Mouse (Mus musculus) midbrain, embryonic 16.5 days (tissue): ENCODE data around the gene Trim27. TPM values are rescaled to one million over a fixed set of nuclear protein-coding genes. Genes with fewer than 3 reads are reported as not detected.

ENCODE experiments used
- ATAC-seq: fragments of 200-750 bp; cut with Nextera tagmentation; 2 replicates; pipeline ENCODE4 v1.8.0; 2017; ENCODE audit warnings: moderate TSS enrichment
- H3K27ac ChIP-seq: fragments of 300-500 bp; sonication (generic); 2 replicates; pipeline ENCODE4 v1.5.1; 2014; ENCODE audit warnings: mild to moderate bottlenecking, low read length, mixed read lengths
- H3K27me3 ChIP-seq: fragments of 300-500 bp; sonication (generic); 2 replicates; pipeline ENCODE4 v1.6.1; 2014; ENCODE audit warnings: low read depth, low read length, mixed read lengths; ENCODE audit not compliant: control insufficient read depth, insufficient read depth
- H3K36me3 ChIP-seq: fragments of 300-500 bp; sonication (generic); 2 replicates; pipeline ENCODE4 v1.6.1; 2014; ENCODE audit warnings: mild to moderate bottlenecking, low read length, moderate library complexity, mixed read lengths; ENCODE audit not compliant: control insufficient read depth, insufficient read depth
- H3K4me1 ChIP-seq: fragments of 300-500 bp; sonication (generic); 2 replicates; pipeline ENCODE4 v1.6.1; 2014; ENCODE audit warnings: mild to moderate bottlenecking, low read length, mixed read lengths; ENCODE audit not compliant: control insufficient read depth, insufficient read depth
- H3K4me2 ChIP-seq: fragments of 300-500 bp; sonication (generic); 2 replicates; pipeline ENCODE4 v1.6.1; 2014; ENCODE audit warnings: mild to moderate bottlenecking, low read length, mixed read lengths
- H3K4me3 ChIP-seq: fragments of 300-500 bp; sonication (generic); 2 replicates; pipeline ENCODE4 v1.5.1; 2014; ENCODE audit warnings: low read depth, mild to moderate bottlenecking, low read length, moderate library complexity, mixed read lengths
- H3K9ac ChIP-seq: fragments of 300-500 bp; sonication (generic); 2 replicates; pipeline ENCODE4 v1.6.1; 2014; ENCODE audit warnings: low read depth, low read length, mixed read lengths
- H3K9me3 ChIP-seq: fragments of 300-500 bp; sonication (generic); replicated peaks from 2 replicates; pipeline ENCODE4 v1.6.1; 2014; ENCODE audit warnings: mild to moderate bottlenecking, low read length, mixed read lengths; ENCODE audit not compliant: control insufficient read depth, poor library complexity, severe bottlenecking
- WGBS: fragments of 180-500 bp; shearing (Covaris S2); extraction: QIAGEN DNeasy Blood & Tissue Kit; methylation state at CpG from one replicate; pipeline ENCODE4 v1.1.7; 2014; 5-methylcytosine and 5-hydroxymethylcytosine counted together
- polyA plus RNA-seq: library from polyadenylated mRNA; unstranded; fragments of >200 nt; fragmentation: Nextera tagmentation; extraction: Ambion mirVana; gene quantifications from 2 replicates; pipeline ENCODE4 v1.2.1, GENCODE M21; 2015

The Trim27 gene
- polyA plus RNA-seq, 1 experiment from 2014 or later: 70.6 TPM

- 86% methylated on average over 5 of the region's 5 CpGs for WGBS
- ATAC-seq: no peak
- peaks cover 2% of the 10 kb centered on the region for H3K4me1 ChIP-seq
Observed at GRCm38 (mm10) chr13:21197721-21198120, 18.5 kb downstream of the Trim27 start.

DNA sequence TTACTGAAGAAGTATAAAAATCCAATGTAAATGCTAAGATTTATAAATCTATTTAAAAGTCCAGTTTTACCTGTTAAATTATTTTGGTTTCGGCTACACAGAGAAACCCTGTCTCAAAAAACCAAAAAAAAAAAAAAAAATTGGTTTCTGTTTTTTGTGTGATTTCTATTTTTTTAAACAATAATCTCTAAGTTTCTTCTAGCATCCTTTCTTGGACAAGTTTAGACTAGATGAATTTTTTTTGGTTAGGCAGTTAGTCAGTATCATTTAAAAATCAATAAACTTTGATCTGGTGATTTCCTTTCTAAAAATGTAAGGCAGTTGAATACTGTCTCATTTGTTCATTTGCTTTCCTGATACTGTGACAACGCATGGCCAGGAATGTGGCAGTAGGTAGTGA lies 19.1 kb downstream of the Trim27 start:
- WGBS: 63% methylated on average over 2 of the region's 2 CpGs
- H3K9ac ChIP-seq: no peak overlapping the region
- no peaks in the 10 kb centered on the region for H3K27me3 ChIP-seq
- no peak overlapping the region for H3K4me2 ChIP-seq
- no peaks in the 10 kb centered on the region; the same call in 1 of the 2 replicates for H3K36me3 ChIP-seq
- no peak overlapping the region for H3K4me3 ChIP-seq
- no peak for ATAC-seq
- peaks cover 2% of the 10 kb centered on the region for H3K4me1 ChIP-seq
- no peaks in the 10 kb centered on the region for H3K9me3 ChIP-seq
- H3K27ac ChIP-seq: no peak overlapping the region

More at GRCm38 (mm10) chr13:21197721-21198120, 18.5 kb downstream of the Trim27 start:
- Histone ChIP-seq H3K36me3 (peaks cover 2% of the 10 kb centered on the region; the same call in 1 of the 2 replicates), H3K4me3 (no peak overlapping the region), H3K9ac (no peak overlapping the region), H3K4me2 (no peak overlapping the region), H3K27me3 (no peaks in the 10 kb centered on the region), H3K9me3 (no peaks in the 10 kb centered on the region), H3K27ac (no peak overlapping the region)

- ATAC-seq: peak; percentile 61
- 4% methylated on average over 17 of the region's 17 CpGs for WGBS
- Histone ChIP-seq H3K9me3 (no peaks in the 10 kb centered on the region), H3K27ac (no peak overlapping the region), H3K9ac (peak overlapping the region; percentile 59; the same call in 1 of the 2 replicates), H3K4me1 (peaks cover 2% of the 10 kb centered on the region), H3K4me3 (peak overlapping the region; percentile 80), H3K27me3 (no peaks in the 10 kb centered on the region), H3K4me2 (peak overlapping the region; percentile 68), H3K36me3 (no peaks in the 10 kb centered on the region; the same call in 1 of the 2 replicates)
Observed at GRCm38 (mm10) chr13:21199046-21200028, 20.1 kb downstream of the Trim27 start.

- Histone ChIP-seq H3K4me2 (peak overlapping the region; percentile 68), H3K27me3 (no peaks in the 10 kb centered on the region), H3K9ac (peak overlapping the region; percentile 78), H3K9me3 (no peaks in the 10 kb centered on the region), H3K4me1 (peaks cover 2% of the 10 kb centered on the region), H3K4me3 (peak overlapping the region; percentile 80), H3K36me3 (no peaks in the 10 kb centered on the region), H3K27ac (peak overlapping the region; percentile 87)
- WGBS: 4% methylated on average over 48 of the region's 48 CpGs
- peak; percentile 98 for ATAC-seq
Observed at GRCm38 (mm10) chr13:21200043-21200999, 21.1 kb downstream of the Trim27 start.

DNA sequence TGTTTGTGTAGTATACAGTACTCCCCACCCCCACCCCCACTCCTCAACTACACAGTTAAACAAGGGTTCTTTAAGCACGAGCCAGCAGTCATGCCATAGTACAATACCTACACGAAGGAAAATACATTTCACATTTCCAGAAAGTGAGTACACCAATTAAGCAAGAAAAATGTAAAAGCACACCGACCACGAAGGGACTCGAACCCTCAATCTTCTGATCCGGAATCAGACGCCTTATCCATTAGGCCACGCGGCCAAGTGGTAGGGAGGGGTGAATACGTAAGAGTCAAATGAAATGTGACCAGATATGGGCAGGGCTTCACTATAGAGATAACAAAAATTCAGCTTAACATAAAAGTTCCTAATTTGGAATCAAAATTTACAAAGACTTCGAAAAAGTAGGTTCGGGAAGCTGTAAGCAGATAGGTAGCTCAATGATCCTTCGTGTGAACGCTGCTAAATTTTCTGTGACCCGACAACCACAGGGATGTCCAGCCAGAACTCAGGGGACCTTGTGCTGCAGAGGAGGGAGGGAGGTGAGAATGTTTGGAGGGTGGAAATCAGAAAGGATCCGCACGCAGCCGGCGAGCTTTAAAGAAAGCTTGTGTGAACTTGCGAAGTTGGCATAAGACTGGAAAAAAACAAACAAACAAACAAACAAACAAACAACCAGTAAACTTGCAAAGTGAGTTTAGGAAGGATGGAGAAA lies 36.2 kb downstream of the Trim27 start:
- Histone ChIP-seq H3K27ac (no peak overlapping the region), H3K4me2 (peak overlapping the region; percentile 58), H3K27me3 (no peaks in the 10 kb centered on the region; the same call in 1 of the 2 replicates), H3K4me1 (peaks cover 4% of the 10 kb centered on the region; the same call in 1 of the 2 replicates), H3K36me3 (no peaks in the 10 kb centered on the region), H3K9ac (no peak overlapping the region), H3K9me3 (no peaks in the 10 kb centered on the region), H3K4me3 (peak overlapping the region; percentile 36)
- 1% methylated on average over 20 of the region's 20 CpGs for WGBS
- ATAC-seq: peak; percentile 85

GRCm38 (mm10) chr13:21216781-21217180 lies 37.5 kb downstream of the Trim27 start:
- Histone ChIP-seq H3K4me1 (peaks cover 11% of the 10 kb centered on the region), H3K27ac (no peak overlapping the region), H3K27me3 (no peaks in the 10 kb centered on the region; the same call in 1 of the 2 replicates), H3K9me3 (no peaks in the 10 kb centered on the region), H3K9ac (no peak overlapping the region), H3K4me2 (no peak overlapping the region), H3K36me3 (no peaks in the 10 kb centered on the region), H3K4me3 (no peak overlapping the region)
- ATAC-seq: no peak
- 56% methylated on average over 1 of the region's 1 CpGs for whole genome bisulfite sequencing

GRCm38 (mm10) chr13:21221656-21222462 lies 42.6 kb downstream of the Trim27 start:
- peak overlapping the region; percentile 85 for H3K27ac ChIP-seq
- no peaks in the 10 kb centered on the region for H3K36me3 ChIP-seq
- peak; percentile 95 for ATAC-seq
- H3K27me3 ChIP-seq: no peaks in the 10 kb centered on the region; the same call in 1 of the 2 replicates
- peak overlapping the region; percentile 73 for H3K4me2 ChIP-seq
- H3K9ac ChIP-seq: peak overlapping the region; percentile 61
- no peaks in the 10 kb centered on the region for H3K9me3 ChIP-seq
- peaks cover 7% of the 10 kb centered on the region; the same call in 1 of the 2 replicates for H3K4me1 ChIP-seq
- H3K4me3 ChIP-seq: peak overlapping the region; percentile 52
- WGBS: under 1% methylated on average over 19 of the region's 20 CpGs
